Mouse (Mus musculus) layer of hippocampus, adult 9-11 months (tissue): ENCODE data around the gene Rsu1.
A peak's percentile ranks its signal among the peaks of the same experiment; 100 is the strongest.
"Not testable (repeated sequence)": the region's sequence is repeated elsewhere in the genome, so short reads cannot be mapped to it uniquely, and the experiment has no call there.

ENCODE experiments used
- DNase-seq: peaks from one replicate; pipeline ENCODE4 v3.0.0; 2022

Rsu1 gene

GRCm38 (mm10) chr2:13223451-13223850, 47.8 kb downstream of the Rsu1 start:
- no peak for DNase-seq

GRCm38 (mm10) chr2:13220141-13220540, 51.1 kb downstream of the Rsu1 start:
- DNase-seq = no peak

GRCm38 (mm10) chr2:13218112-13218511, 53.1 kb downstream of the Rsu1 start:
- DNase-seq = no peak

- no peak for DNase-seq
Measured at GRCm38 (mm10) chr2:13206825-13207224, 64.4 kb downstream of the Rsu1 start.

GRCm38 (mm10) chr2:13206367-13206766, 64.8 kb downstream of the Rsu1 start:
- DNase-seq = no peak

- DNase-seq = no peak
Measured at GRCm38 (mm10) chr2:13202805-13203475, 68.3 kb downstream of the Rsu1 start.

- DNase-seq = no peak
Measured at GRCm38 (mm10) chr2:13199713-13200112, 71.5 kb downstream of the Rsu1 start.

- no peak for DNase-seq
Measured at GRCm38 (mm10) chr2:13199033-13199432, 72.2 kb downstream of the Rsu1 start.

GRCm38 (mm10) chr2:13195540-13195939, 75.7 kb downstream of the Rsu1 start:
- no peak for DNase-seq

- DNase-seq = no peak
Measured at GRCm38 (mm10) chr2:13192157-13192556, 79.1 kb downstream of the Rsu1 start.

GRCm38 (mm10) chr2:13190767-13191166, 80.4 kb downstream of the Rsu1 start:
- DNase-seq = no peak

GRCm38 (mm10) chr2:13188831-13189495, 82.3 kb downstream of the Rsu1 start:
- peak; percentile 48 for DNase-seq

- DNase-seq = no peak
Measured at GRCm38 (mm10) chr2:13183124-13183523, 88.1 kb downstream of the Rsu1 start.

GRCm38 (mm10) chr2:13181899-13182298, 89.3 kb downstream of the Rsu1 start:
- not testable (repeated sequence) for DNase-seq

GRCm38 (mm10) chr2:13177698-13178395, 93.4 kb downstream of the Rsu1 start:
- peak; percentile 73 for DNase-seq

GRCm38 (mm10) chr2:13176304-13176620, 95.0 kb downstream of the Rsu1 start:
- no peak for DNase-seq

GRCm38 (mm10) chr2:13175536-13176303, 95.5 kb downstream of the Rsu1 start:
- DNase-seq = no peak

GRCm38 (mm10) chr2:13174461-13174860, 96.8 kb downstream of the Rsu1 start:
- no peak for DNase-seq

- no peak for DNase-seq
Measured at GRCm38 (mm10) chr2:13170651-13171050, 100.6 kb downstream of the Rsu1 start.

GRCm38 (mm10) chr2:13169962-13170361, 101.3 kb downstream of the Rsu1 start:
- no peak for DNase-seq

- no peak for DNase-seq
Measured at GRCm38 (mm10) chr2:13169158-13169890, 101.9 kb downstream of the Rsu1 start.

GRCm38 (mm10) chr2:13168743-13169142, 102.5 kb downstream of the Rsu1 start:
- DNase-seq = no peak

GRCm38 (mm10) chr2:13161717-13162116, 109.5 kb downstream of the Rsu1 start:
- no peak for DNase-seq
